8 mouse cellular contexts compared by ENCODE assay signal in genomic region chr12:8521375-8522047, GRCm38 (mm10). TPM values are rescaled to one million over a fixed set of nuclear protein-coding genes. Genes with fewer than 3 reads are reported as not detected.
DNase-seq lines count a peak whose midpoint lies in the region; ATAC-seq and TF ChIP-seq lines count a peak whose summit lies in the region.

No protein-coding gene starts in this region.

- peak overlapping the region; percentile 94 for H3K27ac ChIP-seq in MEL (ENCODE audit: control insufficient read depth, low read depth, low read length)
- peak overlapping the region; percentile 63 for H3K27ac ChIP-seq in embryonic facial prominence, embryonic 10.5 days (replicated peaks)
- H3K27ac ChIP-seq in neural tube, embryonic 13.5 days (replicated peaks), result no peak overlapping the region

- H3K9me3 ChIP-seq in MEL (replicated peaks; ENCODE audit: insufficient read depth, low read length), result no peaks in the 10 kb centered on the region
- H3K9me3 ChIP-seq in embryonic facial prominence, embryonic 10.5 days, result no peaks in the 10 kb centered on the region
- no peaks in the 10 kb centered on the region for H3K9me3 ChIP-seq in neural tube, embryonic 13.5 days

- peak overlapping the region; percentile 5 to 28; a peak in 2 of 4 replicates for H3K4me3 ChIP-seq in MEL (ENCODE audit: control insufficient read depth in 1 of 2, insufficient read depth in 1 of 2, low read depth in 2 of 2, low read length in 2 of 2)
- no peak overlapping the region for H3K4me3 ChIP-seq in embryonic facial prominence, embryonic 10.5 days
- no peak overlapping the region for H3K4me3 ChIP-seq in neural tube, embryonic 13.5 days

- H3K79me2 ChIP-seq in MEL (ENCODE audit: control insufficient read depth, insufficient read depth, low read length, poor library complexity), result no peaks in the 10 kb centered on the region

- peak; percentile 66 to 79 for TF ChIP-seq EP300 in MEL (IDR thresholded peaks at IDR 0.05; ENCODE audit: low read depth in 1 of 2, low read length in 2 of 2)

- H3K9ac ChIP-seq in MEL (ENCODE audit: control insufficient read depth, low read depth, low read length, poor library complexity, severe bottlenecking), result peak overlapping the region; percentile 57
- H3K9ac ChIP-seq in neural tube, embryonic 13.5 days, result no peak overlapping the region

- H3K36me3 ChIP-seq in MEL (ENCODE audit: control insufficient read depth in 1 of 2, insufficient read depth in 2 of 2, low read length in 2 of 2), result peaks cover 0 to 10% of the 10 kb centered on the region in 2 experiments; a peak in 2 of 4 replicates
- no peaks in the 10 kb centered on the region for H3K36me3 ChIP-seq in embryonic facial prominence, embryonic 10.5 days (replicated peaks)
- H3K36me3 ChIP-seq in neural tube, embryonic 13.5 days, result no peaks in the 10 kb centered on the region

- intact Hi-C loops in left cerebral cortex, postnatal 10 days (cut with DNase I), result no loop called here
- intact Hi-C loops in heart, postnatal 36 days (cut with DNase I), result no loop called here

- H3K4me2 ChIP-seq in neural tube, embryonic 13.5 days, result no peak overlapping the region

- no peak for TF ChIP-seq CTCF in MEL (IDR thresholded peaks at IDR 0.05 in 2 of 3, conservative IDR thresholded peaks at IDR 0.05 in 1 of 3; ENCODE audit: control insufficient read depth in 1 of 3, insufficient read depth in 1 of 3, low read depth in 2 of 3, low read length in 3 of 3, poor library complexity in 1 of 3, severe bottlenecking in 1 of 3)

- DNase-seq in left cerebral cortex, postnatal 10 days (ENCODE audit: extremely low spot score in 1 of 2, low spot score in 2 of 2), result peak; percentile 36 to 81
- DNase-seq in left cerebral cortex, adult 11 months (ENCODE audit: low spot score), result no peak
- DNase-seq in MEL (ENCODE audit: low read depth, low spot score), result peak; percentile 96
- peak; percentile 43 for DNase-seq in embryonic facial prominence, embryonic 10.5 days (ENCODE audit: low spot score)
- peak; percentile 79 to 82 for DNase-seq in heart, postnatal 36 days
- peak; percentile 72 for DNase-seq in liver
- no peak for DNase-seq in c-Kit-positive CD71-positive TER-119-positive erythroid progenitor cells, embryonic 14.5 days (ENCODE audit: low spot score)

- H3K4me1 ChIP-seq in MEL (ENCODE audit: control insufficient read depth in 1 of 2, insufficient read depth in 2 of 2, low read length in 2 of 2), result peaks cover 4 to 17% of the 10 kb centered on the region in 2 experiments; a peak in 3 of 4 replicates
- H3K4me1 ChIP-seq in embryonic facial prominence, embryonic 10.5 days, result peaks cover 24% of the 10 kb centered on the region
- H3K4me1 ChIP-seq in neural tube, embryonic 13.5 days (replicated peaks), result no peaks in the 10 kb centered on the region

- WGBS in embryonic facial prominence, embryonic 10.5 days, result 46% methylated on average over 11 of the region's 12 CpGs
- 73% methylated on average over 11 of the region's 12 CpGs for WGBS in neural tube, embryonic 13.5 days

- TF ChIP-seq POLR2A in MEL (IDR thresholded peaks at IDR 0.05; ENCODE audit: control insufficient read depth in 1 of 2, insufficient read depth in 1 of 2, low read depth in 1 of 2, low read length in 2 of 2, poor library complexity in 1 of 2), result peak in 1 of 2 experiments; percentile 71; a peak in 2 of 4 replicates

- ATAC-seq in neural tube, embryonic 13.5 days (ENCODE audit: low read depth), result 0 out of 2 replicates have a peak, but pooled peaks have one; percentile 36

- no peaks in the 10 kb centered on the region for H3K27me3 ChIP-seq in MEL (ENCODE audit: control insufficient read depth in 1 of 2, insufficient read depth in 2 of 2, low read length in 2 of 2)
- no peaks in the 10 kb centered on the region for H3K27me3 ChIP-seq in embryonic facial prominence, embryonic 10.5 days (replicated peaks; ENCODE audit: low read depth, poor library complexity, severe bottlenecking)
- H3K27me3 ChIP-seq in neural tube, embryonic 13.5 days, result no peaks in the 10 kb centered on the region

- TF ChIP-seq RAD21 in MEL (IDR thresholded peaks at IDR 0.05; ENCODE audit: low read depth, low read length), result no peak

TF ChIP-seq in MEL, 35 proteins besides CTCF, POLR2A, EP300 and RAD21:
- no peak for TF ChIP-seq ZMIZ1 (IDR thresholded peaks at IDR 0.05; ENCODE audit: low read depth, low read length)
- TF ChIP-seq JUND (IDR thresholded peaks at IDR 0.05; ENCODE audit: low read depth, low read length), result no peak; the same call in 1 of the 2 replicates
- TF ChIP-seq USF2 (IDR thresholded peaks at IDR 0.05; ENCODE audit: borderline replicate concordance in 1 of 2, insufficient read depth in 1 of 2, low read depth in 1 of 2, low read length in 2 of 2), result no peak
- no peak for TF ChIP-seq ZNF384 (IDR thresholded peaks at IDR 0.05; ENCODE audit: low read depth, low read length)
- no peak for TF ChIP-seq SMC3 (IDR thresholded peaks at IDR 0.05; ENCODE audit: low read depth, low read length)
- peak; percentile 77 for TF ChIP-seq SIN3A (IDR thresholded peaks at IDR 0.05; ENCODE audit: low read length)
- no peak for TF ChIP-seq CHD1 (IDR thresholded peaks at IDR 0.05; ENCODE audit: low read depth, low read length)
- TF ChIP-seq ETS1 (IDR thresholded peaks at IDR 0.05; ENCODE audit: low read depth, low read length), result peak; percentile 89
- peak; percentile 67; the same call in 1 of the 2 replicates for TF ChIP-seq MXI1 (IDR thresholded peaks at IDR 0.05; ENCODE audit: low read depth, low read length)
- 0 out of 2 replicates have a peak, but pooled peaks have one; percentile 28 for TF ChIP-seq TCF12 (IDR thresholded peaks at IDR 0.05; ENCODE audit: low read depth, low read length)
- no peak for TF ChIP-seq E2F4 (IDR thresholded peaks at IDR 0.05; ENCODE audit: borderline replicate concordance, low read depth, low read length)
- TF ChIP-seq GATA1 (IDR thresholded peaks at IDR 0.05; ENCODE audit: low read depth, low read length), result peak; percentile 50
- peak; percentile 42; the same call in 1 of the 2 replicates for TF ChIP-seq CHD2 (IDR thresholded peaks at IDR 0.05; ENCODE audit: low read length)
- peak; percentile 54; the same call in 1 of the 2 replicates for TF ChIP-seq TBP (IDR thresholded peaks at IDR 0.05; ENCODE audit: low read depth, low read length)
- TF ChIP-seq MYB (IDR thresholded peaks at IDR 0.05; ENCODE audit: low read depth, low read length), result no peak
- peak; percentile 84 for TF ChIP-seq MAZ (IDR thresholded peaks at IDR 0.05; ENCODE audit: low read depth, low read length)
- TF ChIP-seq POLR2AphosphoS2 (IDR thresholded peaks at IDR 0.05; ENCODE audit: low read length), result peak; percentile 44; the same call in 1 of the 2 replicates
- TF ChIP-seq MAFK (IDR thresholded peaks at IDR 0.05; ENCODE audit: borderline replicate concordance, low read depth, low read length), result no peak
- TF ChIP-seq NRF1 (IDR thresholded peaks at IDR 0.05; ENCODE audit: insufficient read depth, low read depth, low read length, poor library complexity, severe bottlenecking), result no peak
- peak; percentile 49; the same call in 1 of the 2 replicates for TF ChIP-seq RCOR1 (IDR thresholded peaks at IDR 0.05; ENCODE audit: low read depth, low read length)
- peak; percentile 66 for TF ChIP-seq USF1 (IDR thresholded peaks at IDR 0.05; ENCODE audit: low read depth, low read length)
- TF ChIP-seq MYC (IDR thresholded peaks at IDR 0.05; ENCODE audit: low read depth, low read length), result peak; percentile 65; the same call in 1 of the 2 replicates
- peak; percentile 72; the same call in 1 of the 2 replicates for TF ChIP-seq MAX (IDR thresholded peaks at IDR 0.05; ENCODE audit: low read length)
- TF ChIP-seq UBTF (IDR thresholded peaks at IDR 0.05; ENCODE audit: borderline replicate concordance, insufficient read depth, low read depth, low read length), result no peak
- no peak for TF ChIP-seq POLR2AphosphoS5 (IDR thresholded peaks at IDR 0.05; ENCODE audit: borderline replicate concordance, low read depth, low read length)
- peak; percentile 63; the same call in 1 of the 2 replicates for TF ChIP-seq GABPA (IDR thresholded peaks at IDR 0.05; ENCODE audit: low read depth, low read length)
- no peak for TF ChIP-seq MEF2A (IDR thresholded peaks at IDR 0.05; ENCODE audit: extremely low read depth, insufficient replicate concordance, low read depth, low read length, poor library complexity, severe bottlenecking)
- no peak for TF ChIP-seq TAL1 (IDR thresholded peaks at IDR 0.05; ENCODE audit: low read length)
- peak; percentile 84 for TF ChIP-seq BHLHE40 (IDR thresholded peaks at IDR 0.05; ENCODE audit: borderline replicate concordance, low read depth, low read length)
- no peak for TF ChIP-seq ZKSCAN1 (IDR thresholded peaks at IDR 0.05; ENCODE audit: low read depth, low read length)
- TF ChIP-seq KAT2A (conservative IDR thresholded peaks at IDR 0.05; ENCODE audit: low read depth, low read length), result no peak; the same call in 1 of the 2 replicates
- TF ChIP-seq HCFC1 (IDR thresholded peaks at IDR 0.05; ENCODE audit: low read depth, low read length), result peak; percentile 69
- peak; percentile 79 for TF ChIP-seq ELF1 (IDR thresholded peaks at IDR 0.05; ENCODE audit: low read depth, low read length)
- peak; percentile 43; the same call in 1 of the 2 replicates for TF ChIP-seq NELFE (IDR thresholded peaks at IDR 0.05; ENCODE audit: low read depth, low read length)
- TF ChIP-seq ZC3H11A (IDR thresholded peaks at IDR 0.05; ENCODE audit: low read depth, low read length), result no peak; the same call in 1 of the 2 replicates
TF ChIP-seq in MEL: peak in this region for 18.

RNA-seq across cellular contexts. Expression of gene Rhob, which starts 21.7 kb away (rescaled TPM):
- 100 to 1,000 TPM; 235 to 310 TPM for total RNA-seq in left cerebral cortex, postnatal 10 days (2021)
- 1.4 and 1.8 TPM in 2 replicates for total RNA-seq in MEL (2012; rRNA removed)
- 1 to 10 TPM in 1 of 2 experiments, not detected in 1; 6.0 TPM for polyA plus RNA-seq in MEL (2012; ENCODE audit: insufficient read depth in 1 of 2, insufficient read length in 2 of 2, low read depth in 1 of 2, low replicate concordance in 2 of 2, missing spikeins in 1 of 2)
- polyA plus RNA-seq in embryonic facial prominence, embryonic 10.5 days (2016; fragmentation: Nextera tagmentation; extraction: Ambion mirVana), result 24.8 and 26.4 TPM in 2 replicates
- 100 to 1,000 TPM; 145 to 186 TPM for total RNA-seq in heart, postnatal 36 days (2021)
- polyA plus RNA-seq in neural tube, embryonic 13.5 days (2015; fragmentation: Nextera tagmentation; extraction: Ambion mirVana), result 80.6 and 81.1 TPM in 2 replicates

Comparison
In these comparisons a context has a peak if more than half of its experiments do, and no peak if none do; other contexts are left out.
1. DNase-seq: peak in left cerebral cortex, postnatal 10 days (2 of 2), MEL (single experiment), embryonic facial prominence, embryonic 10.5 days (single experiment), heart, postnatal 36 days (2 of 2) and liver (single experiment); none in left cerebral cortex, adult 11 months (single experiment) and c-Kit-positive CD71-positive TER-119-positive erythroid progenitor cells, embryonic 14.5 days (single experiment).
2. H3K4me3 ChIP-seq: peak in MEL (2 of 2); none in embryonic facial prominence, embryonic 10.5 days (single experiment) and neural tube, embryonic 13.5 days (single experiment).
3. RNA of gene Rhob, which starts 21.7 kb away (total RNA-seq): 235 to 310 TPM in left cerebral cortex, postnatal 10 days and 145 to 186 TPM in heart, postnatal 36 days; 1.4 to 1.8 TPM in MEL; every median in the first group is over 10 times any median in the second.